Mouse (Mus musculus): Measurements from ENCODE around the gene Gldc. TPM values are rescaled to one million over a fixed set of nuclear protein-coding genes. Genes with fewer than 3 reads are reported as not detected.
A peak's percentile ranks its signal among the peaks of the same experiment; 100 is the strongest.
"Not testable (repeated sequence)": the region's sequence is repeated elsewhere in the genome, so short reads cannot be mapped to it uniquely, and the experiment has no call there.

The Gldc gene
- total RNA-seq (2021) = under 1 TPM; 0.17 to 0.28 TPM
- long read RNA-seq, experiment 1 = 0 reads
- long read RNA-seq, experiment 2, partial matches to known transcripts = 1 of 1 reads
- long read RNA-seq, experiment 2, other reads (novel, unspliced or antisense) = 0 of 1 reads

GRCm38 (mm10) chr19:30174919-30175571 lies at the start of gene Gldc:
Gene Gldc, minus strand, starts transcription at chr19:30175429.
- peak; percentile 43 to 55 for DNase-seq

- DNase-seq = not testable (repeated sequence)
Measured at GRCm38 (mm10) chr19:30222593-30222992, 47.4 kb upstream of the Gldc start.

- DNase-seq = peak; percentile 21 to 78
Measured at GRCm38 (mm10) chr19:30217335-30217734, 42.1 kb upstream of the Gldc start.

GRCm38 (mm10) chr19:30216186-30216585 lies 41.0 kb upstream of the Gldc start:
- DNase-seq = no peak

GRCm38 (mm10) chr19:30215736-30216135 lies 40.5 kb upstream of the Gldc start:
- DNase-seq = not testable (repeated sequence)

GRCm38 (mm10) chr19:30214026-30214425 lies 38.8 kb upstream of the Gldc start:
- DNase-seq = no peak

GRCm38 (mm10) chr19:30209006-30209405 lies 33.8 kb upstream of the Gldc start:
- DNase-seq = not testable (repeated sequence)

GRCm38 (mm10) chr19:30206981-30207380 lies 31.8 kb upstream of the Gldc start:
- DNase-seq = no peak

- no peak for DNase-seq
Measured at GRCm38 (mm10) chr19:30205874-30206273, 30.6 kb upstream of the Gldc start.

GRCm38 (mm10) chr19:30205159-30205816 lies 30.1 kb upstream of the Gldc start:
- peak; percentile 8 to 59 for DNase-seq

- no peak for DNase-seq
Measured at GRCm38 (mm10) chr19:30202177-30202576, 26.9 kb upstream of the Gldc start.

GRCm38 (mm10) chr19:30194999-30195398 lies 19.8 kb upstream of the Gldc start:
- DNase-seq = no peak

GRCm38 (mm10) chr19:30187232-30187631 lies 12.0 kb upstream of the Gldc start:
- DNase-seq = no peak

GRCm38 (mm10) chr19:30185536-30185935 lies 10.3 kb upstream of the Gldc start:
- DNase-seq = no peak

- no peak for DNase-seq
Measured at GRCm38 (mm10) chr19:30179979-30180378, 4.8 kb upstream of the Gldc start.

GRCm38 (mm10) chr19:30174074-30174670 lies 1.1 kb downstream of the Gldc start:
- DNase-seq = peak in 1 of 2 experiments; percentile 4

GRCm38 (mm10) chr19:30171346-30172055 lies 3.7 kb downstream of the Gldc start:
- DNase-seq = no peak

- no peak for DNase-seq
Measured at GRCm38 (mm10) chr19:30170319-30170718, 4.9 kb downstream of the Gldc start.

GRCm38 (mm10) chr19:30166801-30167505 lies 8.3 kb downstream of the Gldc start:
- no peak for DNase-seq

- DNase-seq = no peak
Measured at GRCm38 (mm10) chr19:30164228-30164627, 11.0 kb downstream of the Gldc start.

GRCm38 (mm10) chr19:30162808-30163207 lies 12.4 kb downstream of the Gldc start:
- DNase-seq = no peak

- no peak for DNase-seq
Measured at GRCm38 (mm10) chr19:30160021-30160420, 15.2 kb downstream of the Gldc start.

Data from heart, adult 18-20 months (tissue).